Mouse (Mus musculus): ENCODE measurements around the gene Trit1.
"Not testable (repeated sequence)": the region's sequence is repeated elsewhere in the genome, so short reads cannot be mapped to it uniquely, and the experiment has no call there.

Gene Trit1

DNA sequence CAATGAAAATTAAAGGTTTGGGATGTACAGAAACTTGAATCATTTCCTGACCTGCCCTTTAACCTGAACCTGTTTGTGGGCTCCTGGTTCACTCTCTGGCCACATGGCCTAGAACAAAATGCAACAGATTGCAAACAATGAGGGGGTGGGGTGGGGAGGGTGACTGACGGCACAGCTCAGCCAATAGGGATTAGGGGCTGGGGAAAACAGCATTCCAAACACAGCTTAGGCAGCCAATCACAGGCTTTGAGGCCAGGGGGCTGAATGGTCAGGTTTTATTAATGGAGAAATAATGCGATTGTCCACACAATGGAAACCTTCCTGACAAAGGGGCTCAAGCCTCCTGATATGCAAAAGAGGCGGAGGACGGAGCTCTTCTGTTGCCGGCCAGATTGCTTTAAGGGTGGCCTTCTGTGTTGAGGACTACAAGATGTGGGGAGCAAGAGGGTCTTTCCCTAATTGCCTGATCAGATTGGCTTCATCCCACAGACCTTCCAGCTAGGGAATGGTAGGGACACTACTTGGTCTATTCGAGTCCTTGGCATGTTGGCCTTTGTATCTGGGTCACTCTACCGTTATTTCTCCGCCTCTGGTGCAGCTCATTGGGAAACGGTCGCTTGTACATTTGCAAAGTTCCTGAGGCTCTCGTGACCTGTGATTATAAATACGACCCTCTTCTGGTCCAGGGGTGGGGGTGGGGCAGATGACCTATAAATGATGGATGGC is 17.7 kb upstream of the Trit1 start:
- DNase-seq (ENCODE audit: low read depth) = no peak

DNA sequence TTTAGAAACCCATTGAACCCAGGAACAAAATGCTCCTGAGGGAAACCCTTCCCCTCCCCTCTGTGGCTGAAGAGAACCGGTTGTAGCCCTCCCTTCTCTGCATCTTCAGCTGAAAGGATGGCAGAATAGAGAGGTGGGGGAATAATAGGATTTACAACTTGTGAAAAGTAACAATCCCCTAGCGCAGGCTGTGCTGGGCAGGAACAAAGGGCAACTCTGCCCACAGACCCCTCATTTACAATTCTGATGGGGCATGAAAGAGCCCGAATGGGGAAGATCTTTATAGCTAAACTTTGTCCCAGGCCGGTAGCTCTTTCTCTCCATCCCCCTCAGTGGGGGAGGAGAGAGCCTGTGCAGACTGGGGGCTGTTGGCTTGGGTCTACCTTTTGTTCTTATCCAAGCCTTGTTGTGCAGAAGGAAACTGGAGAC is 17.1 kb upstream of the Trit1 start:
- DNase-seq (ENCODE audit: low read depth) = no peak

DNA sequence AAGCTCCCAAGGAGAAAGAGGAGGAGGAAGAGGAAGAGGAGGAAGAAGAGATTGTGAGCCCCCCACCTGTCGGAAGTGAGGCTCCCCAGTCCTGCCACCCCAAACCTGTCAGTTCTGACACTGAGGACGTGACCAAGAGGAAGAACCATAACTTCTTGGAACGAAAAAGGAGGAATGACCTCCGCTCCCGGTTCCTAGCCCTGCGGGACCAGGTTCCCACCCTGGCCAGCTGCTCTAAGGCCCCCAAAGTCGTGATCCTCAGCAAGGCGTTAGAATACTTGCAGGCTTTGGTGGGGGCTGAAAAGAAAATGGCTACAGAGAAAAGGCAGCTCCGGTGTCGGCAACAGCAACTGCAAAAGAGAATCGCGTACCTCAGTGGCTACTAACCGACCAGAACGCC is 16.3 kb upstream of the Trit1 start:
- DNase-seq (ENCODE audit: low read depth) = no peak

DNA sequence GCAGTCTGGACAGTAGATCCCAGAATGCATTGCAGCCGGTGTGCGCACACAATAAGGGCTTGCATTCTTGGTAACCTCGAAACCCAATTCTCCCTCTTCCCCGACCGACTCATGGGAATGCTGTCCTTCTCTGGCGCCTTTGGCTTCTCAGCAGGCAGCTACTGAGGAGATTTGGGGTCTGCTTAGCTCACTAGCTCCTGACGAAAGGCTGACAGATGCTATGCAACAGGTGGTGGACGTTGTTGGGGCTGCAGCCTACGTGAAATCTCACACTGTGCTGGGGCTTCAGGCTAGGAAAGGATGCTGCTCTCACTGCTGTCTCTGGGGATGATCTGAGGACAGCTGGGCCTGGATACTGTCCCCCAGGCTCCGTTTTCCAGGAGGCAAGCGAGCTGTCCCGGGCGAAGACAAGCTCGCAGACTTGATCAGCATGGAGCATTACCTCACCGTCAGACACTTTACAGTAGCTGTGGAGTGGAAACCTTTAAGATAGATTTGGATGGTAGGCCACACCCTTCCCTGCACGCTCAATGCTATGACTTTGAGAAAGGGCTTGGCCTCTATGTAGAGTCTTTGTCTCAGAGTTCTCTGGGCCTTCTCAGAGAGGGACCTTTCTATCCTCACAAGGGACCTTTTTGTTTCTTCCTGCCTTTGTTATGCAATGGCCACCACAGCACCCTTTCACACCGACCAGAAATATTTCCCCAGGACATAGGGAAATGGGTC is 15.6 kb upstream of the Trit1 start:
- no peak for DNase-seq (ENCODE audit: low read depth)

DNA sequence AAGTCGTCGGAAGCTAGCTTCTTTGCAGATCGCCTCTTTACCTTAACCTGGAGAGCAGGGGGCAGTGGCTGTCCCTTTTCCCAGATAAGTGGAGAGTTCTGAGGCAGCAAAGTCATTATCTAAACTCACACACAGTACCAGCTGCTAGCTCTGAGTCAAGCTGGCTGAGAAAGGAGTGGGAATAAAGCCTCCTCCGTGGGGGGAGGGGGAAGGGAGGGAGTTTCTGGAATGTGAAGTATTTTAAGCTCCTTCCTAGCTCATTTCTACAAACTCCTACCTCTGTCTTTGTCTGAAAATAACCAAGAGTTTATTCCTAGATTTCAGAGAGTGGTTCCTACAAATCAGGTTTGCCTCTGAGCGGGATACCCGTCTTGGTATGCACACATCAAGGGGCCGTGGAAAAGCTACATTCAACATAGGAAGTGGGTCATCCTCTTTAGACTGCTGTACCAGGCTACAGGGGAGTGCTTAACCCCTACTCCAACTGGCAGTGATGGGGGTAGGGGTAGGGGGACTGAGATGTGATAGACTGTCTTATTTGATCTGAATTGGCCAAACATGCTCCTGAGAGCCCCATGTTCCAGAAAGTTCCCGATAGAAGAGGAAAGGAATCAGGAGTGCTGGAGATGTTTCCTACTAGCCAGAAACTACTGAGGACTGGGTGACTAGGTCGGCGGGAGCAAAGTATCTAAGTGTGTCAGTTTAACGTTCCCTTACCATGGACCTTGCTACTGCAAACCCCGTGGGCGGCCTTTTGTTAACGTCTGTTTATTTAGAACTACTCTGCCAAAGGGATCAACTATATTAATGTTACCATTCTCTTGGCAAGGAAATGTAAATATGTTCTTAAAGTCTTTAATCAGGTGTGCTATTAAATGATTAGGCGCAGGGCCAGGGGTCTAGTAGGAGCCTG is 11.1 kb upstream of the Trit1 start:
- no peak for DNase-seq (ENCODE audit: low read depth)

DNA sequence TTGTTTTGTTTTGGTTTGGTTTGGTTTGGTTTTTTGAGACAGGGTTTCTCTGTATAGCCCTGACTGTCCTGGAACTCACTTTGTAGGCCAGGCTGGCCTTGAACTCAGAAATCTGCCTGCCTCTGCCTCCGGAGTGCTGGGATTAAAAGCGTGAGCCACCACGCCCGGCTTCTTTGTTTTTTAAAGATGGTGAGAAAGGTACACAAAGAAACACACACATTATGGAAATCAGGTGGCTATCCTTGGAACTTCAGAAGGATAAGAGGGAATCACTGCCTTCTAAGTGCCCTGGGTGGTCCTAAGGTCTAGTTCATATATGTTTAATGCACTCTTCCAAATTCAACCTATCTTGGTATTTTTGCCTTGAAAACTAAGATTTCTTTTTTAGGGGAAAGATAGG is 3.9 kb upstream of the Trit1 start:
- not testable (repeated sequence) for DNase-seq (ENCODE audit: low read depth)

DNA sequence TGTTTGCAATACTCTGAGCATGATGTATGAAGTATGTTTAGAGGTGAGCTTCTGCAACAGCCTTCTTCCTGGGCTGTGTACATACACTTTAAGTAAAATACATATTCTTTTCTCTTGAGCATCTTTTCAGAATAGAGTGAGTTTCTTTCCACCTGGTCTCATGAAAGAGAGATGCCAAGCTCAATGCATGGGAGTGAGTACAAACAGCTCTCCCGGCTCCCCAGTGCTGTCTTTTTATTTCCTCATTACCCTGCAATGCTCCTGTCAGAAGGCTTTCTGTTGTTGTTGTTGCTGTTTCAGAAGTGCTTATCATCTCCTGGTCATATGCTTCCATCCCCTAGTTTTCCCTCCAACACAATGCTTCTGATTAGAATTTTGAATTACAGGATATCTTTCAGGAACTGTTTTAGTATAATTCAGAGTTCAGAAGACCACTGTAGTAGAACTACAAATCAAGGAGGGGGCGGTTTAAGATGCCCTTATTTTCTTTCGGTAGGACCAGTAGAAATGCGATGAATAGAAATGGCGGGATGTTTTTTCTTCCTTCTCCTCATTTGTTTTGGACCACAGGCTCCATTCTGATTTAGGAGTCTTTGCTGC is 3.0 kb upstream of the Trit1 start:
- no peak for DNase-seq (ENCODE audit: low read depth)

DNA sequence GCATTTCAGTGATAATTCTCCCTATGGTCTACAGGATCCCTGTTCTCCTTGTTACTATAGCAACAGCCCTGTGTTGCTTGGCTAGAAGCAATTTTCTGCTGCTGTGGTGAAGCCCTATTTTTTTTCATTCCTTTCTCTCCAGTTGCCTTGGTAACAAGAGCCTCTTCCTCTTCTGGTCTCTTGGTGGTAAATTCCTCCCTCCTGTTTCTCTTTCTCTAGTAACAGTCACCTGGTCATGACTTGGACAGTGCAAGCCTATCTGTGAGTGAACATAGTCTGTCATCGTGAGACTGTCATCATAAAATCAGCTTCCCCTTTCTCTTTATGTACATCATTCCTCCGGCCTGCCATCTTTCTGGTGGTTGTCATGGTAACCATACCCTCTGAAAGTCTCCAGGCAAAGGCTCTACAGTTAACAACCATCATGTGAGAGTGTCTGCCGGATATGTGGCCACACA is 2.4 kb upstream of the Trit1 start:
- peak; percentile 54 for DNase-seq (ENCODE audit: low read depth)

DNA sequence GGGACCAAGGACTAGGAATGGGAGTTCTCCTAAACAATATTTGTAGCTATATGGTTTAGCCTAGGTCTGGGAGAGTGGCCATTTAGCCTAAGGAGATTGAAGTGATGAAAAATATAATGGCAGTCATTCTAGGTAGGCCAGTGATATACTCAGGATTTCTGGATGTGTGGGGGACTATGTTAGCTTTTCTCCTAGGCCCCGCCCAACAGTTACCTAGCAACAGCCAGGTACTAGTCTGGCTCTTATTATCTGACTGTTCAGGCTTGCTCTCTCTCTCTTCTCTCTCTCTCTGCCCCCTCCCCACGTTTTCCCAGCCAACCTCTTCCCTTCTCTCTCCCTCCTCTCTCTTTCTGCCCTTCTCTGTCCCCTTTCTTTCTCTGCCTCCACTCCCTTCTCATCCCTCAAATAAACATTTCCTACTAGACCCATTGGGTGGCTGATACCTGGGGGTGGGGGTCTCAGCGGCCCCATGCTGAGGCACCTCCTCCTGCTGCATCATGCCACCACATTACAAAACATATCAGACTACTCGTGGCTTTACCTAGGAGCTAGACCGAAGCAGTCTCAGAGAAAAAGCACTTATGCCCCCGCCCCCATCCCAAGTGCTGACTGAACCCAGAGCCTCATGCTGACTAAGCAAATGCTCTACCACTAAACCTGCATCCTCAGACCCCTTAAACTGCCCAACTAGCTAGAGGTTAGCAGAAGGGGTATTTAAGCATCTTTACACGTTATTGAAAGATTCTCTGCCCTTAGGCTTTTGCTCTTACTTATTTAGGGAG is 1.7 kb upstream of the Trit1 start:
- DNase-seq (ENCODE audit: low read depth) = no peak

DNA sequence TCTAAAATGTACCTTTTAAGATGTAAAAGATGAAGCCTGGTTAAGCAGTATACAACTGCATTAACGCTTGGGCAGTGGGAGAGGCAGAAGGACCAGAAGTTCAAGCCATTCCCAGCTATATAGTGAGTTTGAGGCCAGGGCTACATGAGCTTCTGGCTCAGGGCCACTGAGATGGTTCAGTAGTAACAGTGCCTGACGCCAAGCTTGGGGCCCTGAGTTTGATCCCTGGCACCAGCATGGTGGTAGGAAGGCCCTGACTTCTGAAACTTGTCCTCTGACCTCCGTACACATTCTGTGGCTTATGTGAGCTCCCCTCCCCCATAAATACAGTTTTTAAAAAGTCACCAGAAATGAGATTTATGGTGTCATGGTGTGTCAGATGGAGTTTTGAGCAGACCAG is 5.2 kb downstream of the Trit1 start:
- no peak for DNase-seq (ENCODE audit: low read depth)

DNA sequence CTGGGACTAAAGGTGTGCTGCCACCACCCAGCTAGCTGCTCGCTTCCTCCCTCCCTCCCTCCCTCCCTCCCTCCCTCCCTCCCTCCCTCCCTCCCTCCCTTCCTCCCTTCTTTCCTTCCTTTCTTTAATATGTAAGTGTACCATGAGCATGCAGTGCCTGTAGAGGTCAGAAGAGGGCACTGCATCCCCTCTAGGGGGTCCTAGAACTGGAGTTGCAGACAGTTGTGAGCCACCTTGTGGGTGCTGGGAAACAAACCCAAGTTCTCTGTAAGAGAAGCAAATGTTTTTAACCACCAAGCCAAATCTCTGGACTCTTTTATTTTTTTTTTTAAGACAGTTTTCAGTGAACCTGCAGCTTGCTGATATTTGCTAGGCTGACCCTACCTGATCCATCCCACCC is 6.5 kb downstream of the Trit1 start:
- DNase-seq (ENCODE audit: low read depth) = no peak

DNA sequence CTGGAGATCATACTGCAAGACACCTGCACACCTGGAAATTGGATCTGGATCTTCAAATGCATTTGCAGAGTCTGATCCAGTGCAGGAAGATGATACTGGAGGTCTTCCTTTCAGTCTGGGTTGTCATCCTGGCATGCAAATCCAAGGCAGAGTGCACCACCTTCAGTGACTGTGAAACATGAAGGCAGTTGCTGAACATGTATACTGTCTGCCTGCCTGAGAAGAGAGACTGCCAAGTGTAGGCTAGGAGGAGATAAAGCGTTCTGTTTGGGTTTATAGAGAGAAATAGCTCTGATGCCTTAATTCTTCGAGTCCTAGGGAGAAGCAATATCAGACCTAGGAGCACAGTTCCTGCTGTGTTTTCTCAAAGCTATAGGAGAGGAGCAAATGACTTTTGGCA is 9.0 kb downstream of the Trit1 start:
- DNase-seq (ENCODE audit: low read depth) = no peak

DNA sequence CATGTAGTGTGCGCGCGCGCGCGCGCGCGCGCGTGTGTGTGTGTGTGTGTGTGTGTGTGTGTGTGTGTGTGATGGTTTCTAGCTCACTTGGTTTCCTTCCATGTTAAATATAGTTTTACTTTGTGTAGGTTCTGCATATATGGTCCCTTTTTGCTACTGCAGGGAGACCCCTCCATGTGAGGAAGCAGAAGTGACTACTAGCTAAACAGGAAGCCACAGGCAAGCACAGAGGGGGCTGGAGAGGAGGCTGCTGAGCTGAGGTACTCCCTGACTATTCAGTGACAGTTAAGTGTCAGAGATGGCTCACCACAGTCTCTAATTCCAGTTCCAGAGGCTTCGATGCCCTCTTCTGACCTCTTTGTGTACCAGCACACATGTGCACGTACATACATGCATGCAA is 9.8 kb downstream of the Trit1 start:
- no peak for DNase-seq (ENCODE audit: low read depth)

DNA sequence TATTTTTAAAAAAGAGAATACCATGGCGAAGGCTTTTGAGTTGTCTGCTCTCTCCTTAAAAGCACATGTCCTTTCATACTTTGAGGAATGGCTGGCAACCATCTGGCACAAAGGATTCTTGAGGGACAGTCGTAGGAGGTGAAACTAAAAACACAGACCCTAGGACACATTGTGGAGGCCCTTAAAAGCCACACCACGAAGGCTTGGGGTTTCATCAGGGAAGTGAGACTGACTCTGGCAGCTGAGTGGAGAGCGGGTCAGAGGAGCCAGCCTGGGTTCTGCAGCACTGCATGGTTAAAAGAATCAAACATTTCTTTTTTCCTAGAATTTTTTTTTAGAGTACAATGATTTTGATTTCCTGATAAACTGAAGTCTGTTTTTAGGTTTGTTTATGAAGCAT is 10.2 kb downstream of the Trit1 start:
- DNase-seq (ENCODE audit: low read depth) = no peak

DNA sequence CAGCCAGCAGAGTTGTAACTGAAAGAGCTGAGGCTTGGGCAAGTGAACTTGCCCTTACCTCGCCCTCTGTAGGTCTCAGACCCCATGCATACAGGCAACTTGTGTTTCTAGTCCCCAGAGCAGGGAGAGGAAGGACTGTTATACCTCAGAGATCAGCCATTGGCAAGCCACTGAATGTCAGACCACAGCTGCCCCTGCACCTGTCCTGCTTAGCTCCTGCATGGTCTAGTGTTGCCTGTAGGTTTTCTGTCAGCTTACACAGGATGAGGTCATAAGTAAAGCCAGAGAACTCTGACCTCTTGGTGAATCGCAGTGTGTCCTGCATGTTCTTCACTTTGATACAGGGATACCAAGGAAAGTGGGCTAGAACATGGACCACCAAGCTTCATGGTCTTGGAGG is 18.4 kb downstream of the Trit1 start:
- no peak for DNase-seq (ENCODE audit: low read depth)

DNA sequence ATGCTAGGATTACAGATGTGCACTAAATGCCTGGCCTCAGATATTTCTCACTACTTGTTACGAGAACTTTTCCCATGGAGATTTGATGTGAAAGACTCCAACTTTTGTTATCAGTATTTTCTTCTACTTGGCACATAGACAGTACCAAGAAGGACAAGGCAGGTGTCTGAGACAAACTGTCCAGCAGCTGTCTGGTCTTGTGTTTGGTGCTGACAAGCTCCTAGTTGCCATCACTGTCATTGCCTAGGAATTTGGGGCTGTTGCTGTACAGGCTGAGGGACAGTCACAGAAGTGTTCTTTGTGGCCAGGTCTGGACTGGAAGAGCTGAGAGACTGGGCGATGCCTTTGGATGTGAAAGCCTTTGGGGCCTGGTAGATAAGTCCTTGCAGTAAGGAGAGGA is 19.2 kb downstream of the Trit1 start:
- DNase-seq (ENCODE audit: low read depth) = no peak

DNA sequence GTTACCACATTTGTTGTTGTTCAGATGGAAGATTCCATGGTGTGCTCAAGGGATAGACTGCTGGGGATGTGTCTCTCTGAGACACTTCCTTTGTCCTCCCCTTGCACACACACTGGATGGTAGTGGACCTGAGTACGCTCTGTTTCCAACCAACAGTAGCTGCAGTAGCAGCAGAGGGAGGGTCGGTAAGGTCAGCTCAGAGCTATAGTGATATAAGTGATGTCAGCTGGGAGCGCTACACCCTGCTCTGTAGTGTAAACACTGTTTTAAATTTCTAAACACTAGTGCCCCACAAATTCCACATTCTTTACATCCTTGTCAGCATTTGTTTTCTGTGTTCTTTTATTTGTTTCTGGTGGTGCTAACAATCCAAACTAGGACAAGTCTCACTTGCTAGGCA is 20.3 kb downstream of the Trit1 start:
- no peak for DNase-seq (ENCODE audit: low read depth)

DNA sequence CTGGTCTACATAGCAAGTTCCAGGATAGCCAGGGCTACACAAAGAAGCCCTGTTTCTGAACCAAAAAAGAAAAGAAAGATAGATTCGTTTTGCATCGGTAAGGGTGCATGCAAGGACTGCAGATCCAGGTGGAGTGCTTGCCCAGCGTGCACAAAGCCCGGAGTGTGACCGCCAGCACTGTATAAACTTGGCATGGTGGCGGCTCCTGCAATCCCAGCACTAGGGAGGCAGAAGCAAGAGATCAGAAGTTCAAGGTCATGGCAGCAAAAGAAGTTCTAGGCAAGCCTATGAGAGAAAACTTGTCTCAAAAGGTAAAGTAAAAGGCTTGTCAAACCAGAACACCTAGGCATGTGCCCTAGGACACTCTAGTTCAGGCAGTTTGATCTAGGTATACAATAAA is 24.7 kb downstream of the Trit1 start:
- no peak for DNase-seq (ENCODE audit: low read depth)

DNA sequence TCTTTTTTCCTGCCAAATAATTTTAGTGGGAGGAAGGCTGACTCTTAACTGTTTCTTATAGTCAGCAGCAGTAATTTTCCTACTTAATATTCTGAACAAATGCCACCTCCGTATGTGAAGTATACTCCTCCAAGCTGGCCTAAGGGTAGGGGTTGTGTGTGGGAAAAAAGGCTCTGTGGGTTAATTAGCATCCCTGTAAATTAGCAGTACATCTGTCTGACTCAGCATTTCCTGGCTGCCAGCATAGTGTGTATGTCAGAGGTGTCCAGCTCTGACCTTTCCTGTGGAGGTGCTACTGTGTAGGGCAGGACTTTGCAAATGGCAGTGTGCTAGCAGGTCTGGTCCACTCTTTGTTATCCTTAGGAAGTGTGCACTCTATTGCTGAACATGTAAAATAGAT is 27.5 kb downstream of the Trit1 start:
- no peak for DNase-seq (ENCODE audit: low read depth)

DNA sequence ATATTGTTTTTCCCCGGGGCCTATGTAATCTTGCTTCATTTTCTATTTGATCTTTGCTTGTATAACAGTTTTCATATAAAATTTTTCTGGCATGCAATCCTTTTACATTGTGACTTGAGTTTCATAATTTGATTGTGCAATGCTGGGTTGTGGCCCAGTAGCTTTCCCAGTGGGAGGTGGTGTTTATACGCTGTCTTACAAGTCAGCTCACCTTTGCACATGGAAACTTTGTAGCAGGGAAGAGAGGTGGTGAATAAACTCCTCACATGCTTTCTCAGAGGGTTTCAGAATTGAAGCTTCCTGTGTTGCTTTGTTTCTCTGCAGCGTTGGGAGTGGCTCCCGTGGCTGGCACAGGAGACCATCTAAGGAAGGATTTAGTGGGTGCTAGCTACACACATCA is 28.4 kb downstream of the Trit1 start:
- no peak for DNase-seq (ENCODE audit: low read depth)

DNA sequence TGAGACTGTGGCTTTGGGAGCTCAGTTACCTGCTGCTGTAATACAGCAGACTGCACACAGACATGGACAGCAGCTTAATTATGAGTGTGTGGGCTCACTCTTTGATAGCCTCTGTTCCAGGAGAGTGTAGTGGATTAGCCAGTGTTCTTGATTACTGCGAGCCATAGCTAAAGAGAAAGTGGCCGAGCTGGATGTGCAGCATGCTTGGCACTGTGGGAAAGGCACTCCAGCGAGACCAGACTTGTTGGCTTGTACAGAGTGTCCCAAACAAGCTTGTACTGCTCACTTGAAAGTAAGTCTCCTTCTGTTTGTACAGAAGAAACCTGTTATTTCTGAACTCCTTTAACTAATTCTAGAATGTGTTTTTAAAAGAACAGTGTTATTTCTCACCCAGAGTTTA is 29.9 kb downstream of the Trit1 start:
- DNase-seq (ENCODE audit: low read depth) = no peak

Measured in induced T-regulatory cell, adult 2 months (primary cell).